Mouse (Mus musculus): Measurements from ENCODE around the gene Cpt1b. TPM values are rescaled to one million over a fixed set of nuclear protein-coding genes. Genes with fewer than 3 reads are reported as not detected.

Cpt1b gene
- polyA plus RNA-seq, 1 experiment from 2014 or later: 0.51 TPM

DNA sequence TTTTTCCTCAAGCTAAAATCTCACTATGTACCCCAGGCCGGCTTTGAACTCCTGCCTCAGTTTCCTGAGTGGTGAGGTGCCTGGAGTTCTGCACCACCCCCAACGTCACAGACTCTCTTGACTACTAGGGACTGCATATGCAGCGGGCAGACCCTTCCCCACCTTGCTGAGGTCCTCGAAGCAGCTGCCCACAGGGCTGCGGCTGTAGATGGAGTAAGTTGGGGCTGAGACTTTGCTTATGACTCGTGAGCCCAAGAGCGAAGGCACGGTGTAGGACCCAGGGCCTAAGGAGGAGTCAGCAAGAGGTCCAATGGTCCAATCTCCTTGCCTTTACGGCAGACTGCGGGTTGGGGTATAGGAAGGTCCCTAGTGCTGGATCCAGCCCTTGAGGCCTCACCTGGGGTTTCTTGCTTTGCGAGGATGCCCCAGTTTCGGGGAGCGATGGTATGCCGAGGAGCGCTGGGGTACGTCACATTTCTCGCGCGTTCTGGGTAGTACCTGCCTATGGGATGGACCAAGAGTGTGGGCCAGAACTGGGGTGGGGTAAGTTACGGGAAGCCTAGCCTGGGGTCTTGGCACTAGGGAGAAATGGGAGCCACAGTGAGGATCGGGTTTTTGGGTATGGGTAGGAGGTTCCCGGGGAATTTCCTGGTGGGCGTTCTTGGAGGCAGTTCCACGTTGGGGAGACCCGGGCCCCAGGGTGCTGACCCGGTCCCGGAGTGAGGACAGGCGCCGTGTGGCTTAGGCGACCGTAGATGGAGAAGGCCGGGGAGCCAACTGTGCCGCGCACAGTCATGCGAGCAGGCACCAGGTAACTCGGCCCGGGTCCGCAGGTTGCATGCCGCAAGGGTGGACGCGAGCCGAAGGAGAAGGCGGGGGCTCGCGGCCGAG lies 47.5 kb downstream of the Cpt1b start:
- Histone ChIP-seq H3K9me3 (ENCODE audit: control insufficient read depth, low read length) (no peaks in the 10 kb centered on the region), H3K9ac (ENCODE audit: low read length) (peak overlapping the region; percentile 9; the same call in 1 of the 2 replicates), H3K4me3 (ENCODE audit: low read depth, low read length) (peak overlapping the region; percentile 35), H3K27me3 (ENCODE audit: control insufficient read depth, insufficient read depth, low read length) (peaks cover 8% of the 10 kb centered on the region), H3K27ac (replicated peaks) (no peak overlapping the region), H3K4me2 (replicated peaks; ENCODE audit: low read depth) (peak overlapping the region; percentile 52), H3K4me1 (replicated peaks; ENCODE audit: control insufficient read depth, insufficient read depth) (peaks cover 2% of the 10 kb centered on the region; the same call in 1 of the 2 replicates), H3K36me3 (ENCODE audit: control insufficient read depth, insufficient read depth, low read length) (no peaks in the 10 kb centered on the region)
- DNase-seq (ENCODE audit: low spot score) (no peak), ATAC-seq (ENCODE audit: low FRiP score, low TSS enrichment) (no peak)
- TF ChIP-seq CTCF (IDR thresholded peaks at IDR 0.05; ENCODE audit: low read depth): no peak
- no peak for TF ChIP-seq EP300 (optimal IDR thresholded peaks at IDR 0.05)
- 18% methylated on average over 43 of the region's 46 CpGs for WGBS

DNA sequence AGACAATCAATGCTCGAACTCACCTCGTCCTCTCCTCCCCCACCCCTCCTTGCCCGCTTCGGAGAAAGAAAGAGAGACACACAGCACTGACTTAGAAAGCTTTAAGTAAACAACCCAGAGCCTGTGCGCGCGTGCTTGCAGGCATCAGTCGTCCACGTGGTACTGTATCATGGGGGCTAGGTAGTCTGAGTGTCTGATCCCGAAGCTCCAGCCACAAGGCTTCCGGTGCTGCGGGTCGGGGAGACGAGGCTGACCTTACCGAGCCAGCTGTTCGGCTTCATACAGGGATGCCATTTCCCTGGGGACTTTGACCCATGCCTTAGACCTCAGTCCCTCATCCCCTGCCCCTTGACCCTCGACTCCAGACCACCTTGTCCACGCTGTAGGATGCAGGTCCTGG lies 48.3 kb downstream of the Cpt1b start:
- Histone ChIP-seq H3K4me1 (replicated peaks; ENCODE audit: control insufficient read depth, insufficient read depth) (peaks cover 4% of the 10 kb centered on the region; the same call in 1 of the 2 replicates), H3K9ac (ENCODE audit: low read length) (no peak overlapping the region), H3K36me3 (ENCODE audit: control insufficient read depth, insufficient read depth, low read length) (no peaks in the 10 kb centered on the region), H3K9me3 (ENCODE audit: control insufficient read depth, low read length) (no peaks in the 10 kb centered on the region), H3K4me2 (replicated peaks; ENCODE audit: low read depth) (no peak overlapping the region), H3K27ac (replicated peaks) (no peak overlapping the region), H3K4me3 (ENCODE audit: low read depth, low read length) (no peak overlapping the region), H3K27me3 (ENCODE audit: control insufficient read depth, insufficient read depth, low read length) (peaks cover 8% of the 10 kb centered on the region)
- 4% methylated on average over 18 of the region's 18 CpGs for WGBS
- TF ChIP-seq EP300 (optimal IDR thresholded peaks at IDR 0.05): no peak
- no peak for TF ChIP-seq CTCF (IDR thresholded peaks at IDR 0.05; ENCODE audit: low read depth)
- ATAC-seq (ENCODE audit: low FRiP score, low TSS enrichment): no peak
- DNase-seq (ENCODE audit: low spot score): no peak

DNA sequence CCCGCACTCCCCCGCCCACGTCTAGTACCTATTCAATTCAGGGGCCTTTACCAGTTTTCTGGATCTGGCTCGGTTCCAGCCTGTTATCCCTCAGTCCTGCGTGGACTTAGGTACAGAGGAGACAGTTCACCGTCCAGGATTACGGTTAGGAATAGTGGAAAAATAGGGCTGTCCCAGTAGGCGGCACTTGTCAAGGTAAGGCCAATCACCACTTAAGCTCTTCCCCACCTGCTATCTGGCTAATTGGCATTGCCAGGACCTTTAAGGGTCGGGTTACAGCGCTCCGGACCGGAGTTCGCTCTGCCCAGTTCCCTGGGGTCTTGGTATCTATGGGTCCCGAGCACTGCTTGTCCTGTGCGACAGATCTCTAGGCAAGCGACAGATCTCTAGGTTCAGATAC lies 48.7 kb downstream of the Cpt1b start, which contains the start of gene Tymp:
Tymp (minus strand) TSS at position 83 of the 400 bp plus-strand sequence.
- Histone ChIP-seq H3K4me1 (replicated peaks; ENCODE audit: control insufficient read depth, insufficient read depth) (peaks cover 4% of the 10 kb centered on the region; the same call in 1 of the 2 replicates), H3K4me2 (replicated peaks; ENCODE audit: low read depth) (no peak within 1 kb of the TSS), H3K4me3 (ENCODE audit: low read depth, low read length) (no peak within 1 kb of the TSS), H3K27ac (replicated peaks) (no peak within 1 kb of the TSS), H3K36me3 (ENCODE audit: control insufficient read depth, insufficient read depth, low read length) (peaks cover 3% of the 10 kb centered on the region), H3K27me3 (ENCODE audit: control insufficient read depth, insufficient read depth, low read length) (peaks cover 8% of the 10 kb centered on the region), H3K9me3 (ENCODE audit: control insufficient read depth, low read length) (no peaks in the 10 kb centered on the region), H3K9ac (ENCODE audit: low read length) (no peak within 1 kb of the TSS)
- no peak for DNase-seq (ENCODE audit: low spot score)
- ATAC-seq (ENCODE audit: low FRiP score, low TSS enrichment): no peak
- WGBS: 22% methylated on average over 16 of the region's 16 CpGs
- TF ChIP-seq CTCF (IDR thresholded peaks at IDR 0.05; ENCODE audit: low read depth) (no peak), EP300 (optimal IDR thresholded peaks at IDR 0.05) (no peak)

DNA sequence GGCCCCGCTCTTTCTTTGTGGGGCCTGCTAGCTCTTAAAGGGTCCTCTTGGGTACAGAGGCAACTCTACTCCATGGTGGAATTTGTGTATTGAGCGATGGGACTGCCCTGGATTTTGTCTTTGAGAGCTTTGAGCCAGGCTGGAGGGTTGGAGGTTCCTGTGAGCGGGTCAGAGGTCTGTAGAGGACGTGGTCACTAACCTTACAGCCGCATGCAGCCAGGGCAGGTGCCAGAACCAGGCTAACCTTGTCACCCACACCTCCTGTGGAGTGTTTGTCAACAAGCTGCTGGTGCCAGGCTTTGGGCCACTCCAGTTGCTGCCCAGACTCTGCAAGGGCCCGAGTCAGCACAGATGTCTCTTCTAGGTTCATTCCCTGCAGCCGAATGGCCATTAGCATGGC lies 49.6 kb downstream of the Cpt1b start:
- TF ChIP-seq EP300 (optimal IDR thresholded peaks at IDR 0.05): no peak
- no peak for TF ChIP-seq CTCF (IDR thresholded peaks at IDR 0.05; ENCODE audit: low read depth)
- ATAC-seq (ENCODE audit: low FRiP score, low TSS enrichment) (no peak), DNase-seq (ENCODE audit: low spot score) (no peak)
- H3K27me3 ChIP-seq (ENCODE audit: control insufficient read depth, insufficient read depth, low read length): peaks cover 8% of the 10 kb centered on the region
- H3K4me2 ChIP-seq (replicated peaks; ENCODE audit: low read depth): no peak overlapping the region
- no peak overlapping the region for H3K27ac ChIP-seq (replicated peaks)
- peaks cover 7% of the 10 kb centered on the region for H3K36me3 ChIP-seq (ENCODE audit: control insufficient read depth, insufficient read depth, low read length)
- H3K4me3 ChIP-seq (ENCODE audit: low read depth, low read length): no peak overlapping the region
- H3K9me3 ChIP-seq (ENCODE audit: control insufficient read depth, low read length): no peaks in the 10 kb centered on the region
- 82% methylated on average over 7 of the region's 7 CpGs for WGBS
- H3K4me1 ChIP-seq (replicated peaks; ENCODE audit: control insufficient read depth, insufficient read depth): peaks cover 4% of the 10 kb centered on the region; the same call in 1 of the 2 replicates
- no peak overlapping the region for H3K9ac ChIP-seq (ENCODE audit: low read length)

DNA sequence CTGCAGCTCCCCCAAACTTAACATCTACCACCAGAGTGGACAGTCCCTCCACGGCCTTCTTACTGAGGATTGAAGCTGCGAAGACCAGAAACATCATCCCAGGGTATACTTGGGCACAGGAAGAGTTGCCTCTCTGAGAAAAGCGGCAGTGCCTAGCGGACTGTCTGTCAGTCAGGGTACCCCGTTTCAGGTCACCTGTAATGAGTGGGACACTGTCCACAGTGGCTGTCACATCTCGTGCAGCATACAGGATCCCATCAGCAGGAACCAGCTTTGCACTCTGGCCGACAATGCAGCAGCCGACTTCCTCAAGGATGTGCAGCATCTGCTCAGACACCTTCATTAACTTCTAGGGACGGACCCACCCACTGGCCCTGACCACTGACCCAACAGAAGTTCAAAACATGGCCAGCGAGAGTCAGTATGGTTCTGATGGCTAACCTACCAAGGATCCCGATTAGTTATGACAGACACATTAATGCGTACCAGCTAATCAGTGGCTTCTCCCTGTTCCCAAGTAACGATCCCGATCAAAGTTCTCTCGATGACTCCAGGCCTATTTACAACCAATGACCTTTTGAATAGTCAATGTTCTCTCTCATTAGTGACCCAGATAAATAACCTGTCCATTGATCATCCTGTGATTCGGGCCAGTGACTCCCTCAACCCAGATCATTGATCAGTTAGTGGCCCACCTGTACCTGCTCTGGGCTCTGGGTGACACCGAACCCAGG lies 50.7 kb downstream of the Cpt1b start:
- H3K36me3 ChIP-seq (ENCODE audit: control insufficient read depth, insufficient read depth, low read length): peaks cover 11% of the 10 kb centered on the region
- peaks cover 4% of the 10 kb centered on the region; the same call in 1 of the 2 replicates for H3K4me1 ChIP-seq (replicated peaks; ENCODE audit: control insufficient read depth, insufficient read depth)
- H3K9me3 ChIP-seq (ENCODE audit: control insufficient read depth, low read length): no peaks in the 10 kb centered on the region
- TF ChIP-seq EP300 (optimal IDR thresholded peaks at IDR 0.05): no peak
- TF ChIP-seq CTCF (IDR thresholded peaks at IDR 0.05; ENCODE audit: low read depth): no peak
- H3K27me3 ChIP-seq (ENCODE audit: control insufficient read depth, insufficient read depth, low read length): peaks cover 8% of the 10 kb centered on the region
- WGBS: 93% methylated on average over 17 of the region's 17 CpGs
- H3K27ac ChIP-seq (replicated peaks): no peak overlapping the region
- no peak overlapping the region for H3K4me2 ChIP-seq (replicated peaks; ENCODE audit: low read depth)
- H3K9ac ChIP-seq (ENCODE audit: low read length): no peak overlapping the region
- DNase-seq (ENCODE audit: low spot score) (no peak), ATAC-seq (ENCODE audit: low FRiP score, low TSS enrichment) (no peak)
- H3K4me3 ChIP-seq (ENCODE audit: low read depth, low read length): no peak overlapping the region

All from stomach, postnatal 0 days (tissue).